Mouse (Mus musculus) kidney, adult 8-10 months (tissue): ENCODE results near the gene Aig1.

Experiments used
- DNase-seq, 2 experiments: peaks; one replicate each; pipeline ENCODE4 v3.0.0; 2022

Gene Aig1

DNA sequence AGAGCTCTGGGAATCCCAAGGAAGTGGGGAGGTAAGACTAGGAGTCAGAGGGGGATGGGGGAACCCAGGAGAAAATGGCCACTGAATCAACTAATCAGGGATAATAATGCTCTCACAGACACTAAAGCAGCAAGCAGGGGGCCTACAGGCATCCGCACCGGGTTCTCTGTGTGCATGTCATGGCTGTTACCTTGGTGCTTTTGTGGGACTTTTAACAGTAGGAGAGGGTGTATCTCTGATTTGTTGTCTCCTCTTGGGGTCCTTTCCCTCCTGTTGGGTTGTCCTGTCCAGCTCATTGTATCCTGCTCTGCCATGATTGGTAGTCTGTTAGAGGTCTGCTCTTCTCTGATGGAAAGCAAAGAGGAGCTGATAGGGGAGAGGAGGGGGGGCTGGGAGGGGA, 19.6 kb downstream of the Aig1 start:
- DNase-seq: no peak

DNA sequence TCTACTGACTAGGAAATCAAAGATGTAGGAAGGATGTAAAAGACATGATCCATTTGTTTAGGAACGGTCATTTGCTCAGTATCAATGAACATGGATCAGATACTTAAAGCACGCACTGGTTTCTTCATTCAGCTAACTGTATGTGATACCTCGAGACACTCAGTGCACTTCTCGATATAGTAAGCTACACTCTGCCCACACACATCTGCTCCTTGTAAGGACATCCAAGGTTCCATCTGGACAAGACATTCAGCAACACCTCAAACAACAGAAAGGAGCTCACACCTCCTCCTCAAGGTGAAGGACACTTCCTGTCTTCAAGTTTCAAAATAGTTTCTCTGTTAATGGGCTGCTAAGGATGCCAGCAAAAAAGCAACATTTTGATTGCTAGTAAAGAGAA, 23.9 kb downstream of the Aig1 start:
- no peak for DNase-seq

DNA sequence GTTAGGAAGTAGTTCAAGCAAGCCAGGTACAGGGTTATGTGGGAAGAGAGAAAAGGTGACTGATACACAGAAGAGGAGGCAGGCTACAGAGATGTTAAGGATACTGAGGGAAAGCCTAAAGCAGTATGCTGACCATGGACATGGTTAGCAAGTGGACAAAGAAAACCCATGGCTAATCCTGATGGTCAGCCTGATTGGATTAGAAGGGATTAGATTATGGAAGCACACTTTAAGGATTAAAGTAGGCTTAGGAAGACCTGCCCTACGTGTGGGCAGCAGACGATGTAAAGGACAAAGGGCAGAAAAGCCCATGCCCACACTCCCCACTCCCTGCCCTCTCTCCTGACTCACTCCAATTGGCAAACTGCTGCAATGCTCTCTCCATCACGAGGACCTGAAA, 25.0 kb downstream of the Aig1 start:
- no peak for DNase-seq

DNA sequence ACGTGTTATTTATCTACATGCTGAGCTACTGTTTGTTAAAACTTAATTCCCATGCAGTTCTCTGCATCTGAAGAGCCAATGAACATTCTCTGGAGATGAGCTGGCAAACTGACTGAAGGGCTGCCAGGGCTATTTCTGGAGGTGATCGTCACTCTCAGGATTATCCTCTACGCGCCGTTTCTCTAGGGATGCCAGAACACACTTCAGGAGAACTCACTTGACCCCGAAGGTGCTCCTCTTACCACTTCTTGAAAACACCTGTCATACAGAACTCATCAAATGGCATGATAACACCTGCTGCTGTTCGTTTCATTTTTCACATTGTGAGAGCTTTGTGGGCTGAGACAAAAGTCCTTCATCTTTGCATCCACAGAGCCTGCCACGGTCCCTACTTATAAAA, 25.9 kb downstream of the Aig1 start:
- no peak for DNase-seq

DNA sequence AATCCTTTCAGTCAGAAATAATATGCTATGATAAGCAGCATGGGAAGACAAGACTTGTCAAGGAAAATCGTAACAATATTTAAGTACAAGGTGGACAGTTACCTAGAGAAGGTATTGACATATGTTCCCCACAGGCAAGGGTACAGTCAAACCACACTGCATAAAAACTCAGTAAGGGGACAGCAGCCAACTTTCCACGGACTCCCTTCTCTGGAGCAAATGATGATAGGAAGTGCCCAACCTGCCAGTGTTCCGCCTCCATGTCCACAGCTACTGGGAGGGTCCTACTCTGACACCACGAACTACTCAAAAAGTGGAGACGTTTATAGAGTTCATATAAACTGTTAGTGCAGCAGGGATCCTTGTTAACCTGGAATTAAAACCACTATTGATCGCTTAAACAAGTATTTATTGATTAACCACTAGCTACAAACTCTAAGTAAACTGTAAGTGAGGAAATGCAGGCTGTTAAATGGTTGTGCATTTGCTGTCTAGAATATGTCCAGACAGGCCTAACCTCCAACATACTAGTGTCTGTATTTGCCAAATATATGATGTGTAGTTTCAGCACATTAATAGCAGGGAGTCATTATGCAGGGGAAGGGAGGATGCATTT, 30.2 kb downstream of the Aig1 start:
- DNase-seq: no peak

DNA sequence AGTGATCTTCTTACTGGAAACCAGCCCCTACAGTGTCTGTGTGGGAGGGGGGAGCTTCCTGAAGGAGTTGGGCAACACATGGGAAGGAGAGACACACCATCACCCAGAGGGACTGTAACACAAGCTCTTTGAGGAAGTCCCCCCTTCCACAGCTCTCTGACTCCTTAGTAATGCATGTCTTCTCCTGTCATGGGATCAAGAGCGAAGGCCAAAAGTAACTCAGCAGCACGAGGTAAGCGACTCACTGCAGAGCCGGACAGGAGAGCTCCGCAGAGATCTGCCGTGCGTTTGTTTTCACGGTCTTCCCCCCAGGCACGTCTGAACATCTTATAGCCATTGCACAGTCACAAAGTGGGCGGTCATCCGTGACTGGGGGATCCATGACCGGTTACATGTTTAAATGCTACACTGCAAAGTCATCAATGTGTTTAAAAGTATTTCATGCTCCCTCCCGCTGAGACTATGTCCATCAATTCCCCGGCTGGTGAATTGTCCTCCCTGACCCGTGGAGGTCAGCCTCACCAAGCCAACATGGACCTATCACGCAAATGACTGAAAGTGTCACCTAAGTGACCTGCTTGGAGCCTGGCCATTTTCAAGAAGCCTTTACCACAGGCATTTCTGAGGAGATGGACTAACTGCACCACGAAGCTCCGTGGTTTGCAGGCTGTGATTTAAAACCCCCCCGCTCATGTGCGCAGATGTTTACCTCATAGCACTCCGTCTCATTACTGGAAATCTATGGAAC, 30.9 kb downstream of the Aig1 start:
- no peak for DNase-seq

DNA sequence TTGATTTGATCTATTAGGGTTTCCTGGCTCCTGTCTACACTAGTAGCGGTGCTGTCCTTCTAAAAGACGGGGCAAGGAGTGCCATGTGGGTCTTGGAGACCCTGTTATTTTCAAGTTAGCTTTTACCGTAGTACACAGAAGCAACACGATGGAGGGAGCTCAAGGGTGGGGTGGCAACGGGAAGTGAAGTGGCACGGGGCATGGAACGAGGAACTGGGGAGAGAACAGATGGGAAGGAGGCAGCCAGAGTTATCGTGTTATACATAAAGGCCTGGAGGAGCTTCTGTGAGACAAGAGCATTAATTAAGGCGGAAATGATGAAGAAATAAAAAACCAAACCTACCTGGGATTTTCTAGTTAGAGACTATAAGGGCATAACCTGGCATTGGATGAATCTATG, 31.8 kb downstream of the Aig1 start:
- DNase-seq: no peak

DNA sequence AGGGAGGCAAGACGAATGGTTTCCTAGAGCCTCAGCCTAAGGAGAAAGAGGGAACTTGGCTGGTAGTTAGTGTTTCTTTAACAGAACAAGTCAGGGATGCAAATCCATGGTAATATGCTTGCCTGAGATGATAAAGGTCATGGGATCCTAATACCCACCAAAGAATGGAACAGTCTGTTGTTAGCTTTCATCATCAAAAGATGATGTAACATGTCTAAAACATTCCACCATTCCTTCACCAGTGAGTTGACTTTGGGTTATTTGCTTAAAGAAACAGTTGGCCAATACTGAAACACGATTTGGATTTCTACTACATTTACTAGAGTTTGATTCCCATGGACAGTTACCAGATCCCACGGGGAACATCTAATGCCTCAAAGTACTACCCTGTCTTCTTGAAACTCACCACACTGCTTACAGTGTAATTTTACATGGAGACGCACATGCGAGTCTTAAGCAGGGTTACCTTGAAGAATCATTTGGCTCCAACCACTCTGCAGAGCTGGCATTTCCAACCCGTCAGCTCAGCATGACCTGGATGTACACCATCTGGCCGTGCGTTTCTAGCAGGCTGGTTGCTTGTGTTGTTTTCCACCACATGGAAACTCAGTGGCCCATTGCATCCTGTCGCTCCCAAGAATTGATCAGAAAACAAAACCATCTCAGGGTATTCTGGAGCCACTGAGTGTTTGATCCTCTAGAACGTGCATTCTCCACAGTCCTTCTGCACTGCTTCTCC, 32.9 kb downstream of the Aig1 start:
- no peak for DNase-seq

DNA sequence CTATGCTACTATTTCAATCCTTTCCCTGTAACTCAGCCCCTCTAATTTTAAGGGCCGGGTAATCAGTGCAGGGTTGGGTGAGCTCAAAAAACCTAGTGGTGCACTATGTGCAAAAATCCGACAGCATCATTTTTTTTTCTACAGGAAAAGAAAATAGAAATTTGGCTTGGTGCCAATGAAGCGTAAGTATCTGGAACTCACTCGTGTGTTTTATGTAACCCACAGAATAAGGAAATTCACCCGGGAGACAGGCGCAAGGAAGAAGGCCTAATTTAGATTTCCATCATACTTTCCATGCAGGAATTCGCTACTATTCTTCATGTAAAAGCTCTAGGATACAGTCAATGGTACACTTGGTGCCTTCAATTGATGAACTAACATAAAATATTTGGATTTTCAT, 34.7 kb downstream of the Aig1 start:
- no peak for DNase-seq

DNA sequence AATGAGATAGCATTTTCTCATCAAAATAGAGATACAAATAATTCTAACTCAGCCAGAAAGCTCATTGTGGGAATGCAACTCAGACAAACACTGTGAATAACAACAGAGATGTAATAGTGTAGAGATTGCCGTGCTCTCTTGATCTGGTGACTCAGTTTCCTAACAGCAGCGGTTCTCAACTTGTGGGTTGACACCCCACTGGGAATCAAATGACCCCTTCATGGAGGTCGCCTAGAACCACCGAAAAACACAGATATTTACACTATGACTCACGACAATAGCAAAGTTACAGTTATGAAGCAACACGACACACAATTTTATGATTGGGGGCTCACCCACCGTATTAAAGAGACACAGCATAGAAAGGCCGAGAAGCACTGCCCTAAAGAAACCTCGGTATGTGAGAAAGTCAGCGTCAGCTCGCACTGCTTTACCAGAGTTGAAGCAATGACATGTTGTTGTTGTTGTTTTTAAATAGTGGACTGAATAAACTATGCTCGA, 35.7 kb downstream of the Aig1 start:
- no peak for DNase-seq

DNA sequence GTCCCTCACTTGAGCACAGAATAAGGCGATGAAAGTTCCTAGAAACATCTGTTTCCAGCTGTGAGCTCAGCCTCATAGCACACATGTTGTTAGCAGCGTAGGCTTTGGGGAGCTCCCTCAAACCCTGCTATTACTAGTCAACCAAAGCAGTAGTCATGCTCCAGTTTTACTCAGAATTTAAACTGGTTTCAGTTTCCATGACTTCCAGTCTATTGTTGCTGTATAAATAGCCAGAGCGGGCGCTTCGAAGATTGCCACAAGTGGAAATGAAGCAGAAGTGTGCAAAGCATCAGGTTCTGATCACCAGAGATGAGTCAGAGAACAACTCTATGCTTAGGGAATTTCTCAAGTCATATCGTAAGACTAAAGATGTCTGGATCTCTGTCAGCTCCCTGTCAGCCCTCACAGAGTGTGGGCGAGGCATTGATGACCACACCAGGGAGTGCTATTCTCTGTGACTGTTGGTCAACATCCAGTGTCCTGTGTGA, 36.2 kb downstream of the Aig1 start:
- DNase-seq: no peak

DNA sequence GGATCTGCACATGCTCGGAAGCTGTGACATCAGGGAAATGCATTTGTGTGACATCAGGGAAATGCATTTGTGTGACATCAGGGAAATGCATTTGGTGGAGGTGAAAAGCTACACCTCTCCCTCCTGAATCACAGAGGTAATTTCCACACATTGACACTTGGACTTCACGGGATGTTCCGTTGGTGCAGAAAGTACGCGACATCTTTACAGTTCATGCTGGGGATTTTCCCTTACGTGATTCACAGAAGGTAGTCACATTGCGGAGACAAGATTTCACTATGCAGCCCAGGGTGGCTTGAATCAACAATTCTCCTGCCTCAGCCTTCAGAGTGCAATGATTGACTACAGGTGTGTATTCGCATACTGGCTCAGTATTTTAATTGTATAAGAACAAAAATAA, 41.6 kb downstream of the Aig1 start:
- DNase-seq: no peak

DNA sequence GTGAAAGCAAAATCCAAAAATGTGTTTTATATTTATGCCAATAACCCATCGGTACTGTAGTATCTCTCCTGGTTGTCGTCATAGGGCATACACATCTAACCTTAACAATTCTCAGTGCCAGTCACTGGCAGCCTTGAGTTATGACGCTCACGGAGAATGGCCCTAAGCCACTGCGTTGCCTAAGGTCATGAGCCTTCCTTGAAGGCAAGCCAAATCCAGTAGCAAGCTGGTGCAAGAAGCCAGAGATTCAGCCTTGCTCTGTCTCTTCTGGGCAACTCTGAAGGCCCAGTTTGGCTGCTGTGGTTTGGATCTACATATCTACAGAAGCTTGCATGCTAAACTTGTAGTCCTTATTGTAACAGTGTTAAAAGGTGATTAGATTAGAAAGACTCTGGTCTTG, 55.2 kb downstream of the Aig1 start:
- DNase-seq: no peak

DNA sequence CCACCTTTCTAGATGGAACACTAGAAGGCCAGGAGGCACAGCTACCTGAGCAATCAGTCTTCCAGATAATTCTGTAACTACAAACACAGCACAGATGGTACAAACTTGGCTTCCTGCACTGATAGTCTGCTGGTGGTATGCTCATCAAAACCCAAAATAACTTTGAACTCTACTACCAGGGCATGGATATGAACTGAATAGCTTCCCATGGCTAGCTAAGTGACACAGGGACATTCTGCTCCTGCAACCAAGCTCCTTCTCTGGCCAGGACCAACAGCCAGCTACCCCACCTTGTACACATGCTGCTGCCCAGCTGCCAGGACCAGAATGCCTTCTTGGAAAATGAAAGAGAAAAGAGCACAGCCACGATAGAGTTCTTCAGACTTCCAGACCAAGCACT, 60.5 kb downstream of the Aig1 start:
- DNase-seq: no peak

DNA sequence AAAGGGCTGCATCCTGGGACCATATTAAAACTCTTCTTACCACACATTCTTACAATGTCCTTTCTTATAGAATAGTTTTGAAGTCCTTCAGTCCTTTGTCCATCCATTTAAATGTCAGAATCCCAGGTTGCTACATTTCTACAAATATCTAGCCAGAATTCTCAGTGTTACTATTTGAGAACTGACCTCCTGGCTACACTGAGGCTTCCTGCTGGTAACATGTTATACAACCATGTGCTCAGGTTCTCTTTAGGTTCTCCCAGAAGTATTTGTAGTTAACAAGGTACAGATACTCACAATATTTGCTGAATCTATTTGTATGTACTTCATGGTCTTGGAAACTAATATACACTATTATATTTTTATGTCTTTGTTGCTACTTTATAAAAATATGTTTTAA, 62.0 kb downstream of the Aig1 start:
- DNase-seq: no peak

DNA sequence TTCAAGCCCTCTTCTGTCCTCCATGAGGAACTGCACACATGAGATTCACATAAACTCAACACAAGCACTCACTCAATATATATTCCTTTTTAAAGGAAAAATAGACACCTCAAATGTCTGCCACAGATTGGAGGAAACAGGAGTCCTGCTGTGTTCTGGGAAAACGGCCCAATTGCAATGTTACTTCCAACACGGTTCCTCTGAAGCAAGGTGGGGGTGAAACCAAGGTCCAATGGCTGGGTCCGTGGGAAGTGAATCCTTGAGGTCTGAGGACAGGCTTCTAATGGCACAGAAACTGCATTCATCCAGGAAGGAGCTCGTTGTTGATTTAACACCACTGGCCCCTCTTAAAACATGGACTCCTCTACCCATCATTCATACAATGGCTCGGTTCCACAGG, 67.5 kb downstream of the Aig1 start:
- no peak for DNase-seq

DNA sequence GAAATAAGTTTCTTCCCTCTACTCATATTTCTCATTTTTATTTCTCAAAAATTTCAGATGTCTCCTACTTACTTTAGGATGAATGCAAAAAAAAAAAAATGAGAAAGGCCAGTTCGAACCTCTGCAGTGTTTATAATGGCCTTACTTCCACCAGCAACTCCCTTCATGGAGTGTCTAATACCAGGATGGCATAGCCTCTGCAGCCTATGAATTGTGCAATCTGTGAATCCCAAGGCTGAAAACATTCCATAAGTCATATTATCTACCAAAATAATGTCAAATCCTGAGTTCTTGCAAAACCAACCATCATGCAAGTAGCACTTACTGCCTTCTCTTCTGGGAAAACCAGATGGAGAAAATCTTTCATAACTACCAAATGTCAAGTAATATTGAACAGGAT, 75.3 kb downstream of the Aig1 start:
- no peak for DNase-seq

DNA sequence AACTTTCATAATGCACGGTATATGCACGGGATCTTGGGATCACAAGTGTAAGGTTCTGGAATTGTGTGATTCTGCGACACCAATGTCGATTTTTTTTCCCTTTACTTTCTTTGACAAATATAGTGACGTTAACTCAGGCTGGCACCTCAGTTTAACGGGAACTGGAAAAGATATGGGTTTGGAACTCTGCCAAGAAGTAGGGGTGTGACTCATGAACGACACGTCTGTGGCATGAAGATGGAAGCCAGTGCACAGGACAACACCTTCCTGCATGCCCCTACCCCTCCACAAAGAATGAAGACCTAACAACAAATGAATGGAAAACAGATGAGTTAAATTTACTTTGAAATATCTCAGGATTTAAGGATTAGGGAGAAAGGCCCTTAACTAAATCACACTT, 76.0 kb downstream of the Aig1 start:
- no peak for DNase-seq

DNA sequence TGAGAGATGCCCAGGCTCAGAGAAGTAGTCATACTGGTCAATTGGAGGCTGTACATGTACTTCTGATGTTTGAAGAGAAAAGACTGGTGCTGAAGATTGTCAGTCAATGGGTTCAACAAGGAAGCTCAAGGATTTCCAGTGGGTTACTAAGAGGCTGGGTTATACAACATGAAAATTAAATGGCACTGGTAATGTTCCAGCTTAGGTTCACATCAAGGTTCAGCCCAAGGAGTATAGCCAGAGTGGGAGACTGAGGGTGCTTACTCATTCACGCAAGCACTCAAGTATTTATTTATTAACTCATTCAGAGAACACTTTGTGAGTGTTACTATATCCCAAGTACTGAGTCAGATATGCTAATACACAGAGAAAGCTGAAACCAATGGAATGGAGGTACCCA, 79.2 kb downstream of the Aig1 start:
- DNase-seq: peak in 1 of 2 experiments; percentile 24

DNA sequence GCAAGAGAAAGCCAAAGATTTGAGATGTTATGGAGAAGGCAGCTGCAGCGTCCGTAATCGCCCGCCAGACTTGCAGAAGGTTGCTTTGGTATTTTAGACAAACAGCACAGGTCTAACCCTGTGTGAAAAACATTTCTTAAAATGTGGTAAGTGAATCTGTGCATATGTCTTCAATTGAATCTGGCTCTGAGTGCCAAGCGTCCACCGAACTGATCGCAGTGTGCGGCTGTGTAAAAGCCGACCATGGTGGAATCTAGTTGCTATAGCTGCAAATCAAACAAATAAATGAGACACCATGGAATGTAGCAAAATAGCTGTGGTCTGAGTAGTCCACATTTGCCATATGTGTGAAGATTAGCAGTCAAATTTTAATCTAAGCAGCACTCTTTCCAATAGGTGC, 80.7 kb downstream of the Aig1 start:
- no peak for DNase-seq

DNA sequence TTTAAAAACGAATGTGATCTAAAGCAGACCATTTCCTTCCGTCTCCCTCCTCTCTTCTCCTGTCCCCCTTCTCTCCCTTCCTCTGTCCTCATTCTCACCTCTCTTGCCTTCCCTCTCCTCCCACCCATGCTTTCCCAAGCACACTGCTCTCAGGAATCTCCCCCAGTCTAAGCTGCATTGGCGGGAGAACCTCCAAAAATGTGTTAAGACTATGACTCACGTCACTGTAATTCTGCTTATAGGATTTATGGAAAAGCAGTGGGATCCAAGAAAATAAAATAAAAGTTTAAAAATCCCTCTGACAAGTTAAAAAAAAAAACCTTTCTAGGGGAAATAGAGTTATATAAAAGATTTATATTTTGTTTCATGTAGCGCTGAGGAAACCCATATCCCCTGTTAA, 86.0 kb downstream of the Aig1 start:
- DNase-seq: no peak

DNA sequence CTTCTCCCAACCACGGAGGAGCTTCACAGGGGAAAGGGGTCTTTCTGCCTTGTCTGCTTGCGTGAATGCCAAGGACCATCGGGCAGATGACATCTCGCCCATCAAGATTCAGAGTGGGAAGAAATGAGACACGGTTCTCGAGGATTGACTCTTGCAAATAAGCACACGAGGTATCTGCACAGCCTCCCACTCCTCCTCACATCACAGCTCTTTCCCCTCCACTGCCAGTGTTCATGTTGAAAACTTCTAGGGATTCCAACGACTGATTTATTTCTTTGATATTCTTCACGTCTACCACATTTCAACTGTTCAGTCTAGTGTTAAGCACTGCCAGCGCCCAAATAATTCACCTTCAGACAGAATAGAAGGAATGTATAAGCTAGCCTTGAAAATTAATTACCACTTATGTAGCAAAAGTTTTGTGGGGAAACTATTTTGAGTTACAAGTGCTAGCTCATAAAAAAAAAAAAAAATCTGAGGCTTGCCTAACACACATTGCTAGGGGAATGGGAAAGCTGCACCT, 86.5 kb downstream of the Aig1 start:
- no peak for DNase-seq

DNA sequence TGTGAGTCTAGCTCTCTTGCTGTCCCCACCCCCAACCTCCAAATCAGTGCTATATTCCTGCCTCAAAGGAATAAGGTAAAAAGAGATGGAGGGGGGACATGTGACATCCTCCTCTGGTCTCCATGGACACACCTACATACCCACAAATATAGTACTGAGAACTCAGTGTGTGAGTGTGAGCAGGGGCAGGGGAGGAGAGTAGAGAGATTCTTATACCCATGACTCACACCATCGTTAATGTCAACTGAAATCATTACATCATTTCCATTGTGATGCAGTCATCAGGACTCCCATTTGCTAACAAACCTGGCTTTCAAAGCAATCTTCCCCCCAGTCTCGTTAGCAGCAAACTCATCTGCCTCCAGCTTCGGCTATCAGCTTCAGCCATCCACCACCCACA, 92.8 kb downstream of the Aig1 start:
- no peak for DNase-seq

DNA sequence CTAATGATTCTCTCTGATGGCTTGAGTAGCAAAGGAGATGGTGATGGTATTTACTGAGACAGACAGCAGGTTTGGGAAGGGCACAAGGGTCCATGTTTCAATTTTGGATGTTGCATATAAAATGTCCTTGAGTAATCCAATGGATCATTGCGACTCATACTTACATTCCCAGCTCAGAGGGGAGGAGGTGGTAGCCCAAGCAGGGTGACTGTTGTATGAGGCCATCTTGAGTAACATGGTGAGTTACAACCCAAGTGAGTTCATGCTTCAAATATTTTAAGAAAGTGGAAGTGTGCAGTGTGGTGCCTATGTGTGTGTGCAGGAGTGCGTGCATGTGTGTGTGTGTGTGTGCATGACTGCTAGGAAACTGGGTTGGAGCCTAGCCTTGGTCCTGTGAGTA, 93.4 kb downstream of the Aig1 start:
- no peak for DNase-seq
